Mouse (Mus musculus) neural tube, embryonic 14.5 days (tissue): ENCODE results near the gene Bcorl1. TPM values are rescaled to one million over a fixed set of nuclear protein-coding genes. Genes with fewer than 3 reads are reported as not detected.

Source experiments
- ATAC-seq: fragments of 200-750 bp; cut with Nextera tagmentation; 2 replicates; pipeline ENCODE4 v1.8.0; 2017; ENCODE audit warnings: low read depth, mild to moderate bottlenecking, moderate TSS enrichment, moderate library complexity
- H3K27ac ChIP-seq: fragments of 300-500 bp; sonication (generic); 2 replicates; pipeline ENCODE4 v1.5.1; 2014; ENCODE audit warnings: low read depth, mild to moderate bottlenecking, control low read depth, low read length, moderate library complexity, mixed read lengths
- H3K27me3 ChIP-seq: fragments of 300-500 bp; sonication (generic); 2 replicates; pipeline ENCODE4 v1.6.1; 2014; ENCODE audit warnings: low read length; ENCODE audit not compliant: control insufficient read depth, insufficient read depth
- H3K36me3 ChIP-seq: fragments of 300-500 bp; sonication (generic); 2 replicates; pipeline ENCODE4 v1.6.1; 2014; ENCODE audit warnings: low read length, mixed read lengths; ENCODE audit not compliant: control insufficient read depth, insufficient read depth
- H3K4me1 ChIP-seq: fragments of 300-500 bp; sonication (generic); 2 replicates; pipeline ENCODE4 v1.6.1; 2014; ENCODE audit warnings: low read length; ENCODE audit not compliant: control insufficient read depth, insufficient read depth
- H3K4me2 ChIP-seq: fragments of 300-500 bp; sonication (generic); 2 replicates; pipeline ENCODE4 v1.6.1; 2014; ENCODE audit warnings: mild to moderate bottlenecking, low read depth, low read length, control low read depth
- H3K4me3 ChIP-seq: fragments of 300-500 bp; sonication (generic); 2 replicates; pipeline ENCODE4 v1.5.1; 2014; ENCODE audit warnings: low read depth, low read length, control low read depth, mixed read lengths
- H3K9ac ChIP-seq: fragments of 300-500 bp; sonication (generic); replicated peaks from 2 replicates; pipeline ENCODE4 v1.6.1; 2014; ENCODE audit warnings: low read depth, mild to moderate bottlenecking, control low read depth, low read length, mixed read lengths
- H3K9me3 ChIP-seq: fragments of 300-500 bp; sonication (generic); 2 replicates; pipeline ENCODE4 v1.6.1; 2016; ENCODE audit warnings: low read length; ENCODE audit not compliant: control insufficient read depth
- WGBS: fragments of 180-500 bp; shearing (Covaris S2); extraction: QIAGEN DNeasy Blood & Tissue Kit; methylation state at CpG from one replicate; pipeline ENCODE4 v1.1.7; 2014; 5-methylcytosine and 5-hydroxymethylcytosine counted together
- polyA plus RNA-seq: library from polyadenylated mRNA; unstranded; fragments of >200 nt; fragmentation: Nextera tagmentation; extraction: Ambion mirVana; gene quantifications from 2 replicates; pipeline ENCODE4 v1.2.1, GENCODE M21; 2014

Gene Bcorl1
- polyA plus RNA-seq, 1 experiment from 2014 or later = 6.9 TPM

DNA sequence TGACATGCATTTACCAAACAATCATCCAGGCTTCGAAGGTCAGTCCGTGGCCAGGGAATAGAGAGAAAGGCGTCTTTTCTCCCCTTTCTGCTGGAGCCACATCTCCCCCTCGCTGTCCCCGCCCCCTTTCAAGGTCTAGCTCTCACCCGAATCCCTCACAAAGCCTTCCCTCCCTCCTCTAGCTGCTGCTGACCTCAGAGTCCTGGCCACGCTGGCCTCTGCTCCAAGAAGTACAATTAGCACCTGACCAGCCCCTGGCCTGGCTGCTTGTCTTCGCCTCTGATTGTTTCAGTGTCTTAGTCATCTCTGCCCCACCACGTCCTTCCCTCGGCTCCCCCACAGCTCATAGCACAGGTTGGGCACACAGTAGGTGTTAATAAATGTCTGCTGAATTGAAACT lies 108.5 kb downstream of the Bcorl1 start:
- 28% methylated on average over 10 of the region's 10 CpGs for WGBS
- Histone ChIP-seq H3K9me3 (no peaks in the 10 kb centered on the region), H3K9ac (no peak overlapping the region), H3K27ac (no peak overlapping the region), H3K4me3 (no peak overlapping the region), H3K4me1 (no peaks in the 10 kb centered on the region), H3K4me2 (no peak overlapping the region), H3K36me3 (no peaks in the 10 kb centered on the region), H3K27me3 (peaks cover 2% of the 10 kb centered on the region; the same call in 1 of the 2 replicates)
- ATAC-seq = no peak

DNA sequence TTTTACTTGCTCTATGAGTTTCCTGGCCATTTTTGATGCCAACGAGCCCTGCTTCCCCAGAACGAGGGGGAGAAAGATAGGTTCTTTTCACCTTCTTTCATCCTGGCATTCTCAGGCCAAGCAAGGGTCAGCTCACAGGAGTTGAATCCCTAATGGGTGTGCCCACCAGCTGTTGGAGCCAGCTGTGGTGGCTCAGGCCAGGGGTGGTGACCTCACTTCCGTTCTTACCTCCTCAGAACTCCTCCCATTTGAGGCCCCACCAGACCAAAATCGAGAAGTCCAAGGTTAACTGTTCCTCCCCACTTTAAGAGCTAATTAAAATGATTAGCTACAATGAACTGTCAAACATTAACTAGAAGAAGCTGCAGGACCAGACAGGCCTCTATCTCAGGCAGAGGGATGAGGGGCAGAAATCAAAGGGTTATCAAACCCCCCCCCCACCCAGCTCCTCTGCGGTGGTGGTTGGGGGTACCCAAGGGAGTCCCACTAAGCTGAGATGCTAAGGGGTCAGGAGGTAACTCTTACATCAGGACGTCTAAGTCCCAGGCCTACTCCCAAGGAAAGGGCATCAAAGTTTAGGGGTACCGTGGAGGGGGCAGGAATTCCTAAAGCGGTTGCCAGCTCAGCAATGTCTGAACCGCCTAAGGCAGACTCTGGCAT lies 111.2 kb downstream of the Bcorl1 start:
- no peak for ATAC-seq
- no peak overlapping the region for H3K27ac ChIP-seq
- WGBS = 41% methylated on average over 9 of the region's 9 CpGs

DNA sequence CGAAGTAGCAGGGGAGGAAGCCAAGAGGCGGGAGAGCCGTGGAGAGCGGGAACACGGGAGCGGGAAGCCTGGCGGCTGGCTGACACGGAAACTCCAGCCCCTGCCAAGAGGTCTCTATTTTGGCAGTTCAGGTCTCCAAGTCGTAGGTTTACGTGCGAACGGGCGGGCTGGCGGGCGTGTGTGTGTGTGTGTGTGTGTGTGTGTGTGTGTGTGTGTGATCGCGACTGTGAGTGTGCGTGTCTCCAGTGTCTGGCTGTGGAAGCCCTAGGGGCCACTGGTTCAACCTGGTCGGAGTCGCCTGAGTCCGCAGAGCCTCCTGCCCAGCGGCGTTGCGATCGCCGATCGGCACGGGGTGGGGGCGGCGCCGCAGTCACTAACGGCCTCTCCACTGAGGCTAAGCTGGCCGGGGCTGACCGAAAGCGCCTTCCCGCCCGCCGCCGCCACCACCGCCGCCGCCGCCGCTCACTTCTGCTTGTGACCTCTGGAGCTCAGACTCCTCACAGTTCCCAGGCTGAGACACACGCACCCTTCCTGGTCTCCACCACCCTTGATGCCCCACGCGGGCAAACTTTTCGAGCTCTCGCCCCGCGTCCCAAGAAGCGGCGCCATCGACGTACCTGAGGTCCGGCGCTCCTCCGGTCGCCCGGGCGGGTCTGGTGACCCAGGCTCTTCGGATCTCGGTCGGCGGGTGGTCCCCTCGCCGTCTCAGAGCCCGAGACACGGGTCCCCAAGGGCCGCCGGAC lies 111.9 kb downstream of the Bcorl1 start:
- H3K4me3 ChIP-seq = peak overlapping the region; percentile 28; the same call in 1 of the 2 replicates
- H3K27ac ChIP-seq = no peak overlapping the region
- H3K27me3 ChIP-seq = peaks cover 2% of the 10 kb centered on the region; the same call in 1 of the 2 replicates
- WGBS = 15% methylated on average over 42 of the region's 71 CpGs
- no peaks in the 10 kb centered on the region for H3K36me3 ChIP-seq
- H3K9me3 ChIP-seq = no peaks in the 10 kb centered on the region
- H3K9ac ChIP-seq = no peak overlapping the region
- ATAC-seq = no peak
- no peaks in the 10 kb centered on the region for H3K4me1 ChIP-seq
- H3K4me2 ChIP-seq = peak overlapping the region; percentile 37

More for the DNA sequence above, 111.2 kb downstream of the Bcorl1 start:
- Histone ChIP-seq H3K4me2 (no peak overlapping the region; the same call in 1 of the 2 replicates), H3K4me1 (no peaks in the 10 kb centered on the region), H3K4me3 (no peak overlapping the region; the same call in 1 of the 2 replicates), H3K27me3 (peaks cover 2% of the 10 kb centered on the region; the same call in 1 of the 2 replicates), H3K9ac (no peak overlapping the region), H3K9me3 (no peaks in the 10 kb centered on the region), H3K36me3 (no peaks in the 10 kb centered on the region)

DNA sequence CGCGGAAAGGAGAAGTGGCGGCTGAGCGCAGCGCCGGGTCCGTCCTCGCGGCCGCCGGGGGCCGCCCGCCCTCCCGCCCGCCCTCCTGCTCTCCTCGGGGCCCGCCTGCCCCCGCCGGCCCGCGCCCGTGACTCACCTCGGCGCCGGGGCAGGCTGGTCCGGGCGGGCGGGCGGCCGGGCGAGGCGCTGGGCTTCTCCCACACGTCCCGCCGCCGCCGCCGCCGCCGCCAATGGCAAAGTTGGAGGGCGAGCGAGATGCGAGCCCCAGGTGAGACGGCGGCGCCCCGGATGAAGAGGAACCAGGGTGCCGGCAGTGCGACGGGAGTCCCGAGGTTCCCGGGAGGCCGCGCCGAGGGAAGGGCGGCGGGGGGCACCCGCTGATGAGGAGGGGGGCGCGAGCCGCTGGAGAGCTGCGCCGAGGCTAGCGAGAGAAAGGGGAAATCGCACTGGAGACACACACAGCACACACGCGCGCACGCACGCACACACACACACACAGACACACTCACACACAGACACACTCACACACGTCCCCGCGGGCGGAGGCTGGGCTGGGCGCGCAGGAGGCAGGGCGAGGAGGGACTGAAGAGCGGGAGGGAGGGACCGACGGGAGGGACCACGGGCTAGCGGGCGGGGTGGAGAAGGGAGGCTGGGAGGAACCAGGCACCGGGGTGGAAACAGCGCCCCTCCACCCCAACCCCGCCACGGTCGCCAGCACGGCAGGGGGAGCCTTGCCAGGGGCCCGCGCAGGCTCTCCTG lies 112.8 kb downstream of the Bcorl1 start:
- Histone ChIP-seq H3K27me3 (peaks cover 2% of the 10 kb centered on the region; the same call in 1 of the 2 replicates), H3K9me3 (no peaks in the 10 kb centered on the region), H3K4me3 (peak overlapping the region; percentile 28), H3K36me3 (no peaks in the 10 kb centered on the region), H3K9ac (no peak overlapping the region), H3K4me1 (no peaks in the 10 kb centered on the region), H3K27ac (no peak overlapping the region), H3K4me2 (peak overlapping the region; percentile 37)
- WGBS = 13% methylated on average over 19 of the region's 91 CpGs
- peak; percentile 47; the same call in 1 of the 2 replicates for ATAC-seq

DNA sequence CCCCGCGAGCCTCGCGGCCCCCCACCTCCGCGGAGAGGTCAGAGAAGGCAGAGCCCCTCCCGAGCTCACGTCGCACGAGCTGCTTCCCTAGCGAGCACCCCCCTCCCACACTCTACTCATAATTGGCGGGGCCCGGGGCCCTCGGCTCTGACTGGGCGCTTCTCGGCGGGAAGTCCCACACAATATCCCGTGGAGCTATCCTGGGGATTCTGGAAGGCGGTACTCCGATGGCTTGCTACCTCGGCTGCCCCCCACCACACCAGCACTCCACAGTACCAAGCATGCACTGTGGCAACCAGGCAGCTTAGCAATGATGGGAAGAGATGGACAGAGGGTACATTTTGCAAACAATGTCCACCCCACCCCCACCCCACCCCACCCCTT lies 113.3 kb downstream of the Bcorl1 start:
- Histone ChIP-seq H3K9ac (no peak overlapping the region), H3K27ac (no peak overlapping the region), H3K4me1 (no peaks in the 10 kb centered on the region), H3K36me3 (no peaks in the 10 kb centered on the region), H3K4me3 (peak overlapping the region; percentile 28), H3K4me2 (peak overlapping the region; percentile 37), H3K9me3 (no peaks in the 10 kb centered on the region), H3K27me3 (peaks cover 2% of the 10 kb centered on the region; the same call in 1 of the 2 replicates)
- 11% methylated on average over 13 of the region's 21 CpGs for WGBS
- ATAC-seq = 0 out of 2 replicates have a peak, but pooled peaks have one; percentile 25

DNA sequence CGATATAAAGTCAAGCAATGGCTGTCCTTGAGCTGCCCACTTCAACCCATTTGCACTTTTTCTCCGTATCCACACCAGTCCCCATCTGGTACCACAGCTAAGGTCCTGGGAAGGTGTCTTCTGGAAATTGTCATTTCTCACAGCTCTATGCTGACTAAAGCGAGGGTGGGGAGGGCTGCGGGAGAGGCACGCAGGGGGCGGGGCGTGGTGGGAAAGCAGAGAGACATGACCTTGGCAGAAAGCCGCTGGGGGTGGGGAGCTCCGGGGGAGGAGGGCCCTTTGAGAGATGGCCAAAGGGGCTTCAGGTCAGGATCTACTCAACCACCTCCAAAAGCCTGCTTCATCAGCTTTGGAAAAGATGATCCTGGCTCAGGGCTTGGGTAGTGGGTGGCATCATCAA lies 113.9 kb downstream of the Bcorl1 start:
- Histone ChIP-seq H3K27me3 (peaks cover 2% of the 10 kb centered on the region; the same call in 1 of the 2 replicates), H3K9ac (no peak overlapping the region), H3K36me3 (no peaks in the 10 kb centered on the region), H3K4me1 (no peaks in the 10 kb centered on the region), H3K9me3 (no peaks in the 10 kb centered on the region), H3K4me3 (no peak overlapping the region), H3K4me2 (no peak overlapping the region), H3K27ac (no peak overlapping the region)
- no peak for ATAC-seq
- WGBS = 46% methylated on average over 9 of the region's 9 CpGs

DNA sequence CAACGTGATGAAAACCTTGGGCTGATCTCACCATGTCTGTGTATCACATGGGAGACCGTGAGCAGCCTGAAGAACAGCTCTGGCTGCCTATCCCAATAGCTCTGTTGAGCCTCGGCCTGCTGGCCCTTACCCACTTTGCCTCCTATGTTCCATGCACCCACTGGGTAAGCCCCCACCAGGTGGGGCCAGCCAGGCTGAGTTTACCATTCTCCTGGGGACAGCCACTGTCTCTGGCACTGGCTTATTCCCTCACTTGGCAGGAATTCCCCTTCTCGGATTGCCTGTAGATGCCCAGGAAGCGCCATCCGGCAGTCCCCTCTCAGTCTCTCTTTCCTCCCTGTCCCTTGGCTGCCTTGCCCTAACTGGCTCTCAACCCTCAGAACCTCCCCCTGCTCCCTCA lies 115.8 kb downstream of the Bcorl1 start:
- no peaks in the 10 kb centered on the region for H3K4me1 ChIP-seq
- H3K9ac ChIP-seq = no peak overlapping the region
- 60% methylated on average over 6 of the region's 6 CpGs for WGBS
- H3K27me3 ChIP-seq = peaks cover 2% of the 10 kb centered on the region; the same call in 1 of the 2 replicates
- H3K4me2 ChIP-seq = no peak overlapping the region
- no peak overlapping the region for H3K4me3 ChIP-seq
- H3K27ac ChIP-seq = no peak overlapping the region
- no peaks in the 10 kb centered on the region for H3K36me3 ChIP-seq
- ATAC-seq = no peak
- H3K9me3 ChIP-seq = no peaks in the 10 kb centered on the region
